Mouse (Mus musculus) embryonic fibroblast, embryonic 13.5 days (primary cell): ENCODE measurements around the gene Tkt.

ENCODE experiments used
- CTCF ChIP-seq: IDR thresholded peaks from 2 replicates; pipeline ENCODE4 v1.5.1; 2011; ENCODE audit warnings: mild to moderate bottlenecking, control low read depth, low read length, moderate library complexity, borderline replicate concordance; ENCODE audit not compliant: insufficient read depth
- POLR2A ChIP-seq: IDR thresholded peaks from 2 replicates; pipeline ENCODE4 v1.6.1; 2011; ENCODE audit warnings: low read depth, mild to moderate bottlenecking, control low read depth, low read length, moderate library complexity

- TF ChIP-seq POLR2A (no peak), CTCF (no peak)
These were observed 70.7 kb downstream of the Tkt start for GRCm38 (mm10) chr14:30618746-30619275.
